Mouse (Mus musculus): ENCODE data around the gene Akap8.
A peak's percentile ranks its signal among the peaks of the same experiment; 100 is the strongest.

The Akap8 gene

DNA sequence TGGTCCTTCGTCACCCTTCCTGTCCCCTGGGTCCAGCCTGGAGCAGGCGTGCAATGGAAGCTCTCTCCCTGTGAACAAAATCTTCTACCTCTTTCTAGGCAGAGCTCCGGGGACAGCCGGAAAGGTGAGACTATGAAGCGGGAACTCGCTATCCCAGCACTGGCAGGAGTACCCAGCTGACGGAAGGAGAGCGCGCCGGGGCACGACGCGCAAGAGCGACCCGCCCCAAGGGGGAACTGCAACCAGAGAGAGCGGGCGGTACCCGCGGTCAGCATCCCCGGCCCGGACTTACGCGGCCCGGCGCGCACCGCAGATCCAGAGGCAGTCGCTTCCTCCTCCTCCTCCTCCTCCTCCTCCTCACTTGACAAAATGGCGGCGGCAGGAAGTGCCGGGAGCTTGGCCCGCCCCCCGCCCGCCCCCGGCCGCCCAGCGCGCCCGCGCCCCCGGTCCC, 37.2 kb downstream of the Akap8 start:
- peak; percentile 62 for DNase-seq (ENCODE audit: low spot score)

DNA sequence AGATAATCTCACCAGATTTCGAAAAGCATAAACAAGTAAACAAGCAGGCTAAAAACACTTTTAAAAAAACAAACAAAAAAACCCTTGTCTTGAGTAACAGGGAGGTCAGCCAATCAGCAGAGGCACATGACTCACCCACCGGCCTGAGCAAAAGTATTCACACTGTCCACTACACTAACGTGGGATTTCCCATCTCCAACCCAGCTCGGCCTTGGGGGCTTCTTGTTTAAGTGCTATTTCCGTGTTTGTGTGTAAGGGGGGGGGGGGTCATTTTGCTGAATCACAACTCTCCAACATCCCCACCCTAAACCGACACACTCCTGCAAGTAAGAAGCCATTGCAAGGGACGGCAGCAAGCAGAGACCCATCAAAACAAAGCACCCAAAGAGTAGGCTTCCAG, 37.7 kb downstream of the Akap8 start:
- DNase-seq (ENCODE audit: low spot score) = no peak

DNA sequence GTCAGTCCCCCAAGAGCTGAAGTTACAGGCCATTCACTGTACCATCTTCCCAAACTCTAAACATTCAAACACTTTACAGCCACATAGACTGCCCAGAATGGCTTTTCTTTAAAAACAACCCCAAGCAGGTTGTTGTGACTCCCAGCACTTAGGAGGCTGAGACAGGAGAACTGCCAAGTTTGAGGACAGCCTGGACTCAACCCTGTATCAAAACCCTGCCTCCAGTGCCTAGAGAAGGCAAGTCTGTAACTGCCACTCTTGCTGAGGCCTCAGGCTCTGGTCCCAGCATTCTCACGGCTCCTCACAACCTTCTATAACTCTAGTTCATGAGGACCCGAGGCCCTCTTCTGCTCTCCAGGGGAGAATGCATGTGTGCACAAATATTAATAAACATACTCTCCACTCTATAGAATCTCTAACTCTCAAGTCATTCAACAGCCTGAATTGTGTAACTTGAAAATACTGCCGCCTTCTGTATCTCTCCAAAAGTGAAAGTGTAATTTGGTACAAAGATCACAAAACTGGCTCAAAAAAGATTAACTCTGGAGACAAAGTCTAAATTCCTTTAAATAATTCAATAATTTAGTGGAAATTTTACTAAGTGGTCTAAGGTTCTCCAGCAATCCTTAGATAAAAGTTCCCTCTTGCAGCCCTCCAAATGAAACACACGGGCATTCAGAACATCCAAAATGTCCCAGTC, 39.3 kb downstream of the Akap8 start:
- DNase-seq (ENCODE audit: low spot score) = no peak

DNA sequence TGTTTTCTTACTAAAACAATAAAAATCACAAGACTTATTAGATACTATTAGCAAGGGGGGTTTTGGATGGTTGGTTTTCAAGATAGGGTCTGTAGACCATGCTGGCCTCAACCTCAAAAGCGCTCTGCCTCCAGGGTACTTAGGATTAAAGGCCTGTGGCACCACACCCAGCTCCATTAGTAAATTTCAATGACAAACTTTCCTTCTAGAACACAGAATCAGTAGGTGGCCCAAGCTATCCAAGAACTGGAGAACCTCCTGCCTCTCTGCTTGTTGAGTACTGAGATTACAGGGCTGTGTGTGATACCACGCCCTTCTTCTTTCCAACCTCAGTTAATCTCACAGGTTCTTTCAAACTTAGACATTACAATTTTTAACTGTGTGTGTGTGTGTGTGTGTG, 39.9 kb downstream of the Akap8 start:
- DNase-seq (ENCODE audit: low spot score) = no peak

DNA sequence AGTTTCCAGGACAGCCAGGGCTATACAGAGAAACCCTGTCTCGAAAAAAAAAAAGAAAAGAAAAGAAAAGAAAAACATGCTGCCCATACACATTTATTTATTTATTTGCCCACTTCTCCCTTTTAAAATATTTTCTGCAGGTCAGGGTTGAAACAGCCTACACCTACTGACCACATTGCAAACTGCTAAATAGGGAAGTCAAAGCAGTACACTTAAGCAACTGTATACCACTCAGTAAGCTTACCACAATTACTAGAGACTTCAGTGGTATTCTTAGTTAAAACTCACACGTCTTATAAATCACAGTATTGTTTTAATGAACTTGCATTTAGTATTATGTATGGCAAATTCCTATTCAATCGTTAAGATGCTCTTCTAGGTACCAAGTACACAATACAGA, 40.5 kb downstream of the Akap8 start:
- DNase-seq (ENCODE audit: low spot score) = no peak

DNA sequence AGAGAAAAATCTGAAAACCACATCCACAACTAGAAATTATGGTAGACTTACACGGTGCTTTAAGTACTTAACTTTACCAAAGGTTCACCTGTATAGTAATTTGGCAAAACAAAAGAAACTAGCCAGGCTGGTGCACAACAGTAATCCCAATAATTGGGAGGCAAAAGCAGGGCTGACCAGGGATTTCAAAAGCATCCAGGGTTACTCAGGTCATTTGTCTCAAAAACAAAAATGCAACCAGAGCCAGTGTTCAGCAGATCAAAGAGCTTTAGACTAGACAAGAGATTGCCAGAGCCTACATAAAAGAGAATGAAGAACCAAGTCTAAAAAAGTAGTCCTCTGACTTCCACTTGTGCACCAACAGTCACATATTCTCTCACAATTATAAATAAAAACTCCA, 43.8 kb downstream of the Akap8 start:
- no peak for DNase-seq (ENCODE audit: low spot score)

DNA sequence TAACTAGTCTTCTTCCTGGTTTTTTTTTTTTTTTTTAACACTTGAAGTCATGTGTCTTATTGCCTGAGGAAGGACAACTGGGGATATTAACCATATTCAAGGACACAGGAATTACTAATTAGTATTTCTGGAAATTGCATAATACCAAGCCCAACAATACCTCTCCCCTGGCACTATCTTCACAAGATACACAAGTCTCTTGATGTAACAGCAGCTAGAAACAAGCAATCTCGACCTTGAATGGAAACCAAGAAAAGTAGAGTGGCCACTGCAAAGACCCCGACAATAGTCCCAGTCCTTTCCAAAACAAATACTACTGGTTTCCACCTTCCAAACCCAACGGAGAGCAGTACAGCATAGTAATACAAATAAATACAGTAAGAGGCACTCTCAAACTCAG, 45.5 kb downstream of the Akap8 start:
- no peak for DNase-seq (ENCODE audit: low spot score)

DNA sequence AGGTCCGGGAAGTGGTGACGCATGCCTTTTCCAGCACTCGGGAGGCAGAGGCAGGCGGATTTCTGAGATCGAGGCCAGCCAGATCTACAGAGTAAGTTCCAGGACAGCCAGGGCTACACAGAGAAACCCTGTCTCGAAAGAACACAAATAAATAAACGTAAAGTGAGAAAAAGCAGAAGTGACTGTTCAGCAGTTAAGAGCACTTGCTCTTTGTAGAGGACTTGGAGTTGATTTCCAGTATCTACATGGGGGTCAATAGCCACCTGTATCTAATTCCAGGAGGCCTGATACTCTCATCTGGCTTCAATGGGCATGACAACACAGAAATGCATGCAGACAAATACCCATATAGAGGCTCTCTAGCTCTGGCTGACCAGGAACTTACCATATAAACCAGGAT, 51.9 kb downstream of the Akap8 start:
- DNase-seq (ENCODE audit: low spot score) = no peak

DNA sequence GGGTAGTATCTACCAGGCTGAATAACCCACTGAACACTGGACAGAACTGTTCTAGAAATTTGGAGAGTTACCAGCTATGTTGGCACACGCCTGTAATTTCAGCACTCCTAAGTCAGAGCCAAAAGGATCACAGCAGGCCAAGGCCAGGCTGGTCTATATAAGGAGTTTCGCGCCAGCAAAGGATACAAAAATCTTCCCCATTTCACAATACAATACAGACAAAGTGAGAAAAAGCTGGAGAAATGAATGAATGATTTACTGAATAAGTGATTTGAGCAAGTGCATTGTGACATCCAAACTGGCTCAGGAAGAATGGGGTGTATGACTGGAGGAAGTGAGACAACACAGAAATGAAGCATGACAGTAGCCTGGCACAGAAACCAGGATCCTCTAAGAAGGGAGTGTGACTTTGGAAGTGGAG, 52.5 kb downstream of the Akap8 start:
- DNase-seq (ENCODE audit: low spot score) = no peak

DNA sequence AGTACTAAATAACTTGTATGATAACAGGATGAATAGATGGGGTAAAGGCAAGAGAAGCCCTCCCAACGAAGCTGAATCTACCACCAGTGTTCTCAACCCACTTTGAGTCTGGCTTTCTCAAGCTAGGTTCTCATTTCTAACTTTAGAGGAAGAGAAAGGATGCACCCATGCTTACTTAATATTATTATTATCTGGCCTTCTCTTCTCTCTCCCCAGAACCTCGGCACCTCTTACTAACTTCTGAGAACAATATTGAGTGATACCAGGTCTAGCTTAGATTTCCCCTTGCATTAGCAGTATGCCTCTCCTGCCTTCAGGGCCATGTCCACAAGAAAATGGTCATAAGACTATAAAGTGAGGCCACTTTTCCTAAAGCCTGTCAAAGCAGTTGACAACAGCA, 52.9 kb downstream of the Akap8 start:
- no peak for DNase-seq (ENCODE audit: low spot score)

DNA sequence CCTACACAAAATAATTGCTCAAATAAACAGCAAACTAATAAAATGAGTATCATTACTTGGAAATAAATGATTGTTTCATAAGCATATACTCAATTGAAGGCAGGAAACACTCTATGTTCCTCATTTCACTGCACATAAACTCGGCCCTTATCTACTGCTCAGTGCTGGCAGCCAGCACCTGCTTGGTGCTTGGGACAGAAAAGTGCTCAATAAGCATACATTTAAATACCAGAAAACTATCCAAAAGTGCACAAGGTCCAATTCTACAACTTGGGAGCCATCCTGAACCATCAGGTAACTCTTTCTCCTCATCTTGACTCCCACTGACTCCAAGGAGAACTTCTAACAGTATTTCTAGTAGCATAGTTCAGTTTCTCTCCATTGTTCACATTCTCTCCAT, 53.4 kb downstream of the Akap8 start:
- no peak for DNase-seq (ENCODE audit: low spot score)

DNA sequence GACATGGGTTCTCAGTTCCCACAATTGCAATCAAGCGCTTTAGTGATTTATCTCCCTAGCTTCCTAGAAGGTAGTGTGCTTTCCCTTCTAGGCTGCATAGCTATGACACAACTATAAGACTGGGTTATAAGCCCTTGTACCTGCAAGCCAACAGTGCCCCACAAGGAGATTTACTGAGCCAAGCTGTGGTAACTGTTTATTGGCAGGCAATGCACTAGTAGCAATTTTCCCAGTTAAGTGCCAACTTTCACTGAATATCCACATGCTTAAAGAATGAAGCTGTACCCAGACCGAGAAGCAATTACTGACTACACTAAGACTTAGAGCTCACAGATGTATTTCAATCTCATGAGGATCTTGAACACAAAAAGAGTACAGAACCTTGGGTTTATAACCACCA, 57.4 kb downstream of the Akap8 start:
- DNase-seq (ENCODE audit: low spot score) = no peak

DNA sequence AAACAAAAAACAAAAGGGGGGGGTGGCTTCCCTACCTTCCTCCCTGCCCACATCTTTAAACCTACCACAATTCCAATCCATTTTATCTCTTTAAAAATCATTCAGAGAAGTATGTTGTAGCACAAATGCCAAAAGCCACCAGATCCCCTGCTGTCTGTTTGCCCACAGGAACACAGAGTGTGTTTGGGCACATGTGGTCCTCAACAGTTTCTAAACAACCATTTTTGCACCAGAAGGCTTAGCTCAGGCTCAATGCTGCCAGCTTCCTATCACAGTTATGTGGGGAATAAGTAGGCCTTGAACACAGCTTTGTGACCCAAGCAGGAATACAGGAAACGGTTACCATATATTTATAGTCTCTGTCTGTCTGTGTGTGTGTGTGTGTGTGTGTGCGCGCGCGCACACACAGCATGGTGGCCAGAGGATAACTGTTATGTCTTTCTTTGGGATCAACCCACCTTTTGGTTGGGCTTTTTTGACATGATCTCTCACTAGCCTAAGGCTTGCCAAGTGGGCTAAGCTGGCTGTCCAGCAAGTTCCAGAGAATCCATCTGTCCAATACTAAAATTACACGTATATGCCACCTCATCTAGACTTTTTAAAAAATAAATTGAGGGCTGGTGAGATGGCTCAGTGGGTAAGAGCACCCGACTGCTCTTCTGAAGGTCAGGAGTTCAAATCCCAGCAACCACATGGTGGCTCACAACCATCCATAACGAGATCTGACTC, 58.0 kb downstream of the Akap8 start:
- DNase-seq (ENCODE audit: low spot score) = no peak

DNA sequence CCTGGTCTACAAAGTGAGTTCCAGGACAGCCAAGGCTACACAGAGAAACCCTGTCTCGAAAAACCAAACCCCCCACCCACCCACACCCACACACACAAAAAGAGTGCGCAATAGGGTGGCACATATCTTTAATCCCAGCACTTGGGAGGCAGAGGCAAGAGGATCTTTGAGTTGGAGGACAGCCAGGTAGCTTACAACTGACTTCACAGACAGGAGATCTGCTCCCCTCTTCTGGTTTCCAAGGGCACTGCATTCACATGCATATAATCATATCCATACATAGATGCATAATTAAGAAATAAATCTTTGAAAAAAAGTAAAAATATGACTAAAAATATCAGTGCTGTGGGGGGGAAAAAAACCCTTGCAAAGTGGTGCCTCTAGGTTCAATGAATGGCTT, 62.2 kb downstream of the Akap8 start:
- DNase-seq (ENCODE audit: low spot score) = no peak

DNA sequence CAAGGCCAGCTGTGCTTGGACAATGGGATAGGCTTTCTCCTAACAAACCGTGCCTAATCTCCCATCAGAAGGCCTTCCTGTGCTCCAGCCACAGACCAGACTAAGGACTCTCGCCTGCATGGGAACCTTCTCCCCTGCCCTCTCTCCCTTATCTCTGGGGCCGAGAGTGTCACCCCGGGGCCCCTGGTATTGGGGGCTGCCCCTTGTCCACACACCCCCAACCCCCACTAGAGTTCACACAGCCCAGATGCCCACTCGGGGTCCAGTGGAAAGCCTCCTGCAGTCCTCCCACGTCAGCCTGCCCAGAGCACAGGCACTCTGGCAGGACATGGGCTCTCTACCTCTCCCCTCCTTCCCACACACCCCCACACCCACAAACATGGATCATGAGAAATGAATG, 63.1 kb downstream of the Akap8 start:
- no peak for DNase-seq (ENCODE audit: low spot score)

DNA sequence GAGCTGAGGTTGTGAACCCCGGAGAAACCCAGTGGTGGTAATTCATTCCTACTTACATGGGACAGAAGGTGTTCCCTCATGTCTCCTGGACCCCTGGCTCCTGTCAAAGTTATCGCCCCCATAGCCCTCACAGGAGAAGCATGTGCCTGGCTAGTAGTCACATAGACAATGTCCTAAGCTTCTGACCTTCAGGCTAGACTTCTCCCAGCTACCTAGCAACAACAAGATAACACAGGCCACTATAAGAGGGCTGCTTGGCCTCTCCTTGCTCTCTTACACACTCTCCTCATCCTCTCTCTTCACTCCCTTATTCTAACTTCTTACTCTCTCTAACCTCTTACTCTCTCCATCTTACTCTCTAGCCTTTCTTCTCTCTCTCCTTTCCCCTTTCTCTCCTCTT, 63.6 kb downstream of the Akap8 start:
- DNase-seq (ENCODE audit: low spot score) = no peak

DNA sequence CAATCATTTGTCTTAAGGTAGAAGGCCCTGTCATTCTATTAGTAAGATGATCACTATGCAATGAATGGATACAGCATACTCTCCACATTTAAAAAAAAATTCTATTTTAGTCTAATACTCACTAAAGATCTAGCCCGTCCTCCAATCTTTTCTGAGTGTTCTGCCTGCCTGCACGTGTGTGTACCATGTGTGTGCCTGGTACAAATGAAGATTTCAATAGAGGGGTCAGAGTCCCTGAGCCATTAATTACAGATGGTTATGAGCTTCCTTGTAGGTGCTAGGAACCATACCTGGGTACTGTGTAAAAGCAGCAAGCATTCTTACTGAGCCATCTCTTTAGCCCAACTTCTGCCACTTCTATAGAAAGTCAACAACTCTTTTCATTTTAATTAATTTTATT, 64.1 kb downstream of the Akap8 start:
- DNase-seq (ENCODE audit: low spot score) = no peak
